Mouse (Mus musculus): ENCODE data around the gene Zfp457.
A peak's percentile ranks its signal among the peaks of the same experiment; 100 is the strongest.
"Not testable (repeated sequence)": the region's sequence is repeated elsewhere in the genome, so short reads cannot be mapped to it uniquely, and the experiment has no call there.

Zfp457 gene

GRCm38 (mm10) chr13:67305822-67306672, at the start of gene Zfp457:
Gene Zfp457, minus strand, starts transcription at chr13:67306485.
- peak; percentile 81 for DNase-seq (ENCODE audit: low read depth, low spot score)

DNA sequence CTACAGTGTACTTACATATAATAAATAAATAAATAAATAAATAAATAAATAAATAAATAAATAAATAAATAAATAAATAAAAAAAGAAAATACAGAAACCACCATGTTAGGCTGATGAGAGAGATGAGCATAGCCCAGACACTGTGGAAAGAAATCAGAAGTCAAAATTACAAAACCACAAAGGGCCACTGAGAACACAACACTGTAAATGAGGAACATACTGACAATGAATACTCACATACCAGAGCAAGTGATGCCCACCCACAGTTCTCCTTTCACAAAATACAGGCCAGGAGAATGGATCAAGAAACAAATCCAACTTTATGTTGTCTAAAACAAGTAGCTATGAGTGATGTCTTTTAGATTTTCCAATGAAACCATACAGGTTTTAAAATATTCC, 45.6 kb upstream of the Zfp457 start:
- no peak for DNase-seq (ENCODE audit: low read depth, low spot score)

DNA sequence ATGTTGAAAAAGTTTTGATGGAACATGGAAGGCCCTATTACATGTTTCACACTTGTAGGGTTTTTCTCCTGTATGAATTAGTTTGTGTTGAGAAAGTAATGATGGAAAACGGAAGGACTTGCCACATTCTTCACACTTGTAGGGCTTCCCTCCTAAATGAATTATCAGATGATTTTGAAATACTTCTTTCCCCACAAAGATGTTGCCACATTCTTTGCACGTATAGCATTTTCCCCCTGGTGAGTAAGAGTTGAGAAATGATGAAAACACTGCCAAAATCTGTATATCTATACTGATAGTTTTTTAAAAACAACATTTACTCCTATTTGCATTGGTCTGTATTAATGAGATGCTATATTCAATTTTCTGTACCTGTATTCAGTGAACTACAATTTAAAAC, 37.1 kb upstream of the Zfp457 start:
- no peak for DNase-seq (ENCODE audit: low read depth, low spot score)

GRCm38 (mm10) chr13:67332877-67333276, 26.6 kb upstream of the Zfp457 start:
- DNase-seq (ENCODE audit: low read depth, low spot score): no peak

DNA sequence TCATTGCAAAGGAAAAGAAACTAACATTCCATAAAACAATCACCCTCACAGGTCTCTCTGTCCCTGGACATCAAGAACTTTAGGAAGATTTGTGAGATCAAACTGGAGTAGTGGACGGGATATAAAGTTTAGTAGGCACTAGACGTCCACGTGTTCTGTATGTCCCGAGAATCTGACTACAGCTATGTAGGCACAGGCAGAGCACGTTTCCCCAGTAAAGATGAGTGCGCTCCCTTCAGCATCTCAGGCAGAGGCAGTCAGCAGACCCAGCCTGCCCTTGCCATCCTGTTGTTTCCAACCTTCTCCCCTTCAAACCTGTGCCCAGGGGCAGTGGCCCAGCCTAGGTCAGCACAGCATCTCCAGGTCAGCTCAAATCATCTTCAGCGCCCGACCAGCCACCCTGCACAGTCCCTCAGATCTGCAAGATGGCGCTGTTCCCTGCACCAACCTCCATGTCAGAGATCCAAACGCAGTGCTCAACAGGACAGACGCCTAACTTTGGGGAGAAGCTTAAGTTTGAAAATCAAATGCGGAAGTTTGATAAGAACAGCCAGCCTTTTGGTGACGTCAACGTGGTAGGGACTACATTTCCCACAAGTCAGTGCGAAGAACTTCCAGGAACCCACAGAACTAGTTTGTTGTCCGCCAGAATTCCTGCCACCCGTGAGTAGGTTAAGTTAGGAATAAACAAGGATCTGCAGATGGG, 25.9 kb upstream of the Zfp457 start, which contains the start of gene Zfp595:
Gene Zfp595, minus strand, starts transcription at position 552 of the 706 bp plus-strand sequence.
- DNase-seq (ENCODE audit: low read depth, low spot score): peak; percentile 46

- DNase-seq (ENCODE audit: low read depth, low spot score): no peak
Measured at GRCm38 (mm10) chr13:67306718-67307117, 433 bp upstream of the Zfp457 start.

DNA sequence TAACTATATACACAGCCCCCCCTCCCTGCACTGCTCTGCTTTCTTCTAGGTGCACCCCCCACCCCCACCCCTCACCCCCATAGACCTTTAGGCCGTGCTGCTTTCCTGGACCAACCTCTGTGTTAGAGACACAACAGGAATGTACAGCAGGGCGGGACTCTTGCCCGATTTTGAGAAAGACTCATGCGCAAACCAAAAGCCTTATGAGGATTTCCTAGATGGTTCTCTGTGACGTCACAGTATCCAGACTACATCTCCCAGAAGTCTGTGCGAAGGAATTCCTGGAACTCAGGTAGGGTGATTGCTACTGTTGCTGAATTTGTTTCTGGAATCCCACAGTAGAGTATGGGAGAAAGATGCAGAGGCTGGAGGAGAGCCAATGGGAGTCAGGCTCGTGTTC, 28.0 kb downstream of the Zfp457 start, which contains the start of gene Zfp458:
Gene Zfp458, minus strand, starts transcription at position 153 of the 400 bp plus-strand sequence.
- DNase-seq (ENCODE audit: low read depth, low spot score): no peak

DNA sequence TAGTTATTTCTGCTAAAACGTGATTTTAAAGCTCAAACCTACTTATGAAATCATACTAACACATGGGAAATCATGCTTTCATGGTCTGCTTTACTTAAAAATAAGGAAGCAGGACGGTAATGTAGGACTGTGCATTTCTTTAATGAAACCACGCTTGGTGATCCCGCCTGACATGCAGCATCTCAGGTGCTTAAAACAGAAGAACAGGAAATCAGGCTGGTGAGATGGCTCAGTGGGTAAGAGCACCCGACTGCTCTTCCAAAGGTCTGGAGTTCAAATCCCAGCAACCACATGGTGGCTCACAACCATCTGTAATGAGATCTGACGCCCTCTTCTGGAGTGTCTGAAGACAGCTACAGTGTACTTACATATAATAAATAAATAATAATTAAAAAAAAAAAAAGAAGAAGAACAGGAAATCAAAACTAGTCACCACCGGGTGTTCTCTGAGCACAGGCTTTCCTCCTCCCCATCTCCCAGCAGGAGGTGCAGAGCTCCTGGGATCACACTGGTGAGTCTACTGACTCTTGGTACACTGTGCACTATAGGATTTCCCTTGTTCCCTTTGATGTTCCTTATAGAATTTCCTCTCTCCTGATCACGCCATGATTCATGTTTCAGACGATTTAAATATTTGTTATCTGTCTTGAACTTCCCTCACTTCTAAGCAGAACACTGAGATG, 36.8 kb downstream of the Zfp457 start:
- not testable (repeated sequence) for DNase-seq (ENCODE audit: low read depth, low spot score)

DNA sequence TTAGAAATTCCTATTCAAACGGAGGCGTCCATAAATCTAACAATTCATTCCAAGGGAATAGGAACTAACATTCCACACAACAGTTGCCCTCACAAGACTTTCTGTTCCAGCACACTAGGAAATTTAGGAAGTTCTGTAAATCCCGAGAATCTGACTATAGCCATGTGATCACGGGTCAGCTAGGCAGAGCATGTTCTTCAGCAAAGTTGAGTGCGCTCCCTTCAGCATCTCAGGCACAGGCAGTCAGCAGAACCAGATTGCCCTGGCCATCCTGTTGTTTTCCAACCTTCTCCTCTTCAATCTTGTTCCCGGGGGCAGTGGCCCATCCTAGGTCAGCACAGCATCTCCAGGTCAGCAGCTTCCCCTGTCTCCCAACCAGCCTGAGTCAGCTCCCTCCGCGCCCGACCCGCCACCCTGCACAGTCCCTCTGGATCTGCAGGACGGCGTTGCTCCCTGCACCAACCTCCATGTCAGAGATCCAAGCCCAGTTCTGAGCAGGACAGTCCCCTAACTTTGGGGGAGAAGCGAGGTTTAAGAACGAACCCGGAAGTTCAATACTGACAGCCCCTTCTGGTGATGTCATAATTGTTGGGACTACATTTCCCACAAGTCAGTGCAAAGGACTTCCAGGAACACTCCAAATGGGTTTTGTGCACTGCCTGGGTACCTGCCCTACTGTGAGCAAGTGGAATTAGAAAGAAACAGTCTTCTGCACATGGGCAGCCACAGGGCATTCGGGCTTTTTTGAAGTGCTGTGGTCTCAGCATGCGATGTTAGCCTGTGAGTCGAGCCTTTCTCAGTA, 37.5 kb downstream of the Zfp457 start:
- DNase-seq (ENCODE audit: low read depth, low spot score): peak; percentile 68
